Mouse (Mus musculus) midbrain, embryonic 11.5 days (tissue): ENCODE data around the gene Gm28374. TPM values are rescaled to one million over a fixed set of nuclear protein-coding genes. Genes with fewer than 3 reads are reported as not detected.
"Not testable (repeated sequence)": the region's sequence is repeated elsewhere in the genome, so short reads cannot be mapped to it uniquely, and the experiment has no call there.

Experiments used
- ATAC-seq: fragments of 200-750 bp; cut with Nextera tagmentation; 2 replicates; pipeline ENCODE4 v1.8.0; 2017; ENCODE audit warnings: moderate TSS enrichment, moderate library complexity; ENCODE audit not compliant: low FRiP score
- DNase-seq: peaks from one replicate; pipeline ENCODE4 v3.0.0; 2015; ENCODE audit warnings: low spot score; ENCODE audit errors: missing footprints
- H3K27ac ChIP-seq: fragments of 300-500 bp; sonication (generic); 2 replicates; pipeline ENCODE4 v1.5.1; 2014; ENCODE audit warnings: low read depth, low read length
- H3K27me3 ChIP-seq: fragments of 300-500 bp; sonication (generic); 2 replicates; pipeline ENCODE4 v1.6.1; 2014; ENCODE audit warnings: mild to moderate bottlenecking, low read length, moderate library complexity, mixed read lengths; ENCODE audit not compliant: control insufficient read depth, insufficient read depth
- H3K36me3 ChIP-seq: fragments of 300-500 bp; sonication (generic); 2 replicates; pipeline ENCODE4 v1.6.1; 2014; ENCODE audit warnings: mild to moderate bottlenecking, low read length, moderate library complexity, mixed read lengths; ENCODE audit not compliant: control insufficient read depth, insufficient read depth
- H3K4me1 ChIP-seq: fragments of 300-500 bp; sonication (generic); 2 replicates; pipeline ENCODE4 v1.6.1; 2014; ENCODE audit warnings: low read length; ENCODE audit not compliant: control insufficient read depth, insufficient read depth
- H3K4me2 ChIP-seq: fragments of 300-500 bp; sonication (generic); 2 replicates; pipeline ENCODE4 v1.6.1; 2014; ENCODE audit warnings: mild to moderate bottlenecking, moderate library complexity
- H3K4me3 ChIP-seq: fragments of 300-500 bp; sonication (generic); 2 replicates; pipeline ENCODE4 v1.5.1; 2014; ENCODE audit warnings: low read depth, low read length
- H3K9ac ChIP-seq: fragments of 300-500 bp; sonication (generic); 2 replicates; pipeline ENCODE4 v1.6.1; 2014; ENCODE audit warnings: low read length
- H3K9me3 ChIP-seq: fragments of 300-500 bp; sonication (generic); 2 replicates; pipeline ENCODE4 v1.6.1; 2016; ENCODE audit warnings: low read length; ENCODE audit not compliant: control insufficient read depth
- WGBS: fragments of 180-500 bp; shearing (Covaris S2); extraction: QIAGEN DNeasy Blood & Tissue Kit; methylation state at CpG from one replicate; pipeline ENCODE4 v1.1.7; 2014; 5-methylcytosine and 5-hydroxymethylcytosine counted together
- polyA plus RNA-seq: library from polyadenylated mRNA; unstranded; fragments of >200 nt; fragmentation: Nextera tagmentation; extraction: Ambion mirVana; gene quantifications from 2 replicates; pipeline ENCODE4 v1.2.1, GENCODE M21; 2014

Gene Gm28374
- 2.0 and 2.2 TPM in 2 replicates for polyA plus RNA-seq

- peaks cover 11% of the 10 kb centered on the region for H3K36me3 ChIP-seq
- H3K4me1 ChIP-seq, result peaks cover 12% of the 10 kb centered on the region
- no peak within 1 kb of the TSS for H3K4me3 ChIP-seq
- no peaks in the 10 kb centered on the region for H3K27me3 ChIP-seq
- ATAC-seq (no peak), DNase-seq (no peak)
- no peak within 1 kb of the TSS for H3K9ac ChIP-seq
- H3K9me3 ChIP-seq, result no peaks in the 10 kb centered on the region
- WGBS, result 91% methylated on average over 9 of the region's 9 CpGs
- H3K4me2 ChIP-seq, result no peak within 1 kb of the TSS
- H3K27ac ChIP-seq, result no peak within 1 kb of the TSS
Measured at GRCm38 (mm10) chr19:6082156-6082555, at the start of gene Gm28374. Gene Gm28374, minus strand, starts transcription at chr19:6082256.

- not testable (repeated sequence) for H3K27ac ChIP-seq, H3K9me3 ChIP-seq, H3K36me3 ChIP-seq, H3K27me3 ChIP-seq, H3K4me3 ChIP-seq, ATAC-seq, H3K4me2 ChIP-seq, H3K4me1 ChIP-seq, DNase-seq, H3K9ac ChIP-seq
- 75% methylated on average over 7 of the region's 7 CpGs for WGBS
Measured at GRCm38 (mm10) chr19:6130414-6131128, 48.5 kb upstream of the Gm28374 start.

GRCm38 (mm10) chr19:6127760-6128341, 45.8 kb upstream of the Gm28374 start, which contains the start of gene Snx15:
Gene Snx15, minus strand, starts transcription at chr19:6128304.
- ATAC-seq, result peak; percentile 91
- under 1% methylated on average over 32 of the region's 32 CpGs for WGBS
- no peaks in the 10 kb centered on the region for H3K9me3 ChIP-seq
- H3K4me3 ChIP-seq, result peak within 1 kb of the TSS; percentile 44
- H3K4me2 ChIP-seq, result peak within 1 kb of the TSS; percentile 66
- H3K4me1 ChIP-seq, result peaks cover 2% of the 10 kb centered on the region; the same call in 1 of the 2 replicates
- H3K27me3 ChIP-seq, result no peaks in the 10 kb centered on the region
- peak within 1 kb of the TSS; percentile 64 for H3K9ac ChIP-seq
- H3K36me3 ChIP-seq, result no peaks in the 10 kb centered on the region
- H3K27ac ChIP-seq, result peak within 1 kb of the TSS; percentile 68
- peak; percentile 98 for DNase-seq

- Histone ChIP-seq H3K9ac (peak overlapping the region; percentile 64; the same call in 1 of the 2 replicates), H3K9me3 (no peaks in the 10 kb centered on the region), H3K36me3 (no peaks in the 10 kb centered on the region), H3K27ac (no peak overlapping the region), H3K4me2 (peak overlapping the region; percentile 66), H3K4me1 (peaks cover 2% of the 10 kb centered on the region; the same call in 1 of the 2 replicates), H3K4me3 (peak overlapping the region; percentile 44), H3K27me3 (no peaks in the 10 kb centered on the region)
- 75% methylated on average over 10 of the region's 10 CpGs for WGBS
- DNase-seq, result peak; percentile 81
- ATAC-seq, result no peak
Measured at GRCm38 (mm10) chr19:6126789-6127580, 44.9 kb upstream of the Gm28374 start.

GRCm38 (mm10) chr19:6126289-6126688, 44.2 kb upstream of the Gm28374 start:
- DNase-seq, result peak; percentile 95
- H3K4me3 ChIP-seq, result no peak overlapping the region

GRCm38 (mm10) chr19:6124898-6125297, 42.8 kb upstream of the Gm28374 start:
- 72% methylated on average over 2 of the region's 2 CpGs for WGBS
- Histone ChIP-seq H3K36me3 (no peaks in the 10 kb centered on the region), H3K27me3 (no peaks in the 10 kb centered on the region), H3K9me3 (no peaks in the 10 kb centered on the region), H3K4me3 (no peak overlapping the region), H3K9ac (no peak overlapping the region), H3K4me2 (no peak overlapping the region), H3K4me1 (peaks cover 2% of the 10 kb centered on the region; the same call in 1 of the 2 replicates), H3K27ac (no peak overlapping the region)
- ATAC-seq, result no peak
- peak; percentile 78 for DNase-seq

More at GRCm38 (mm10) chr19:6126289-6126688, 44.2 kb upstream of the Gm28374 start:
- WGBS, result 24% methylated on average over 4 of the region's 4 CpGs
- no peak overlapping the region for H3K9ac ChIP-seq
- H3K4me1 ChIP-seq, result peaks cover 2% of the 10 kb centered on the region; the same call in 1 of the 2 replicates
- ATAC-seq, result no peak
- no peaks in the 10 kb centered on the region for H3K27me3 ChIP-seq
- H3K27ac ChIP-seq, result no peak overlapping the region
- no peak overlapping the region for H3K4me2 ChIP-seq
- H3K9me3 ChIP-seq, result no peaks in the 10 kb centered on the region
- no peaks in the 10 kb centered on the region for H3K36me3 ChIP-seq

GRCm38 (mm10) chr19:6123330-6123729, 41.3 kb upstream of the Gm28374 start:
- no peak overlapping the region for H3K4me3 ChIP-seq
- H3K27me3 ChIP-seq, result no peaks in the 10 kb centered on the region
- DNase-seq, result peak; percentile 80
- H3K4me2 ChIP-seq, result no peak overlapping the region
- WGBS, result 76% methylated on average over 8 of the region's 8 CpGs
- ATAC-seq, result no peak
- H3K27ac ChIP-seq, result no peak overlapping the region
- H3K4me1 ChIP-seq, result peaks cover 2% of the 10 kb centered on the region
- no peaks in the 10 kb centered on the region for H3K36me3 ChIP-seq
- H3K9me3 ChIP-seq, result no peaks in the 10 kb centered on the region
- H3K9ac ChIP-seq, result 0 out of 2 replicates have a peak overlapping the region, but pooled peaks have one; percentile 9

- Histone ChIP-seq H3K4me2 (no peak overlapping the region), H3K4me1 (peaks cover 6% of the 10 kb centered on the region), H3K27ac (no peak overlapping the region), H3K9ac (no peak overlapping the region), H3K36me3 (no peaks in the 10 kb centered on the region), H3K4me3 (no peak overlapping the region), H3K9me3 (no peaks in the 10 kb centered on the region), H3K27me3 (no peaks in the 10 kb centered on the region)
- ATAC-seq, result no peak
- peak; percentile 65 for DNase-seq
- 31% methylated on average over 19 of the region's 19 CpGs for WGBS
Measured at GRCm38 (mm10) chr19:6121761-6122160, 39.7 kb upstream of the Gm28374 start.
